Comparison of ENCODE assay signal across 10 mouse cellular contexts in genomic region chr16:11369642-11370041, GRCm38 (mm10). TPM values are rescaled to one million over a fixed set of nuclear protein-coding genes. Genes with fewer than 3 reads are reported as not detected.
DNase-seq lines count a peak whose midpoint lies in the region; ATAC-seq and TF ChIP-seq lines count a peak whose summit lies in the region.
"Had no signal": no experiment of that assay in that cellular context is flagged by ENCODE, and none has a peak within 500 bp of the region (broad histone marks: within the 10 kb centered on the region; RNA-seq: fewer than 3 reads in every experiment).

No protein-coding gene starts in this region.

- no peaks in the 10 kb centered on the region for H3K27me3 ChIP-seq in embryonic facial prominence, embryonic 13.5 days
- H3K27me3 ChIP-seq in embryonic facial prominence, embryonic 10.5 days (replicated peaks; ENCODE audit: low read depth, poor library complexity, severe bottlenecking) = no peaks in the 10 kb centered on the region
- H3K27me3 ChIP-seq in kidney, embryonic 14.5 days (ENCODE audit: control insufficient read depth, insufficient read depth, low read length) = no peaks in the 10 kb centered on the region
- H3K27me3 ChIP-seq in midbrain, embryonic 15.5 days (replicated peaks) = no peaks in the 10 kb centered on the region
- H3K27me3 ChIP-seq: embryonic facial prominence, embryonic 12.5 days; limb, embryonic 12.5 days had no signal

- no peak overlapping the region for H3K4me2 ChIP-seq in embryonic facial prominence, embryonic 13.5 days
- H3K4me2 ChIP-seq in kidney, embryonic 14.5 days (replicated peaks; ENCODE audit: low read depth, low read length) = no peak overlapping the region
- no peak overlapping the region for H3K4me2 ChIP-seq in midbrain, embryonic 15.5 days
- H3K4me2 ChIP-seq: embryonic facial prominence, embryonic 12.5 days; limb, embryonic 12.5 days had no signal

- 12% methylated on average over 1 of the region's 1 CpGs for WGBS in embryonic facial prominence, embryonic 13.5 days
- WGBS in embryonic facial prominence, embryonic 10.5 days = 9% methylated on average over 1 of the region's 1 CpGs
- 21% methylated on average over 1 of the region's 1 CpGs for WGBS in kidney, embryonic 14.5 days
- WGBS in midbrain, embryonic 15.5 days = 4% methylated on average over 1 of the region's 1 CpGs
- 21% methylated on average over 1 of the region's 1 CpGs for WGBS in lung, adult 2 months

- H3K4me1 ChIP-seq in embryonic facial prominence, embryonic 13.5 days = peaks cover 25% of the 10 kb centered on the region
- H3K4me1 ChIP-seq in embryonic facial prominence, embryonic 10.5 days = peaks cover 19% of the 10 kb centered on the region
- H3K4me1 ChIP-seq in kidney, embryonic 14.5 days (ENCODE audit: control insufficient read depth, insufficient read depth, low read length) = peaks cover 6% of the 10 kb centered on the region; the same call in 1 of the 2 replicates
- H3K4me1 ChIP-seq in midbrain, embryonic 15.5 days = peaks cover 23% of the 10 kb centered on the region
- H3K4me1 ChIP-seq in lung, adult 2 months (ENCODE audit: control insufficient read depth, insufficient read depth, low read length) = no peaks in the 10 kb centered on the region

- DNase-seq in embryonic facial prominence, embryonic 10.5 days (ENCODE audit: low spot score) = no peak
- DNase-seq in lung, adult 2 months = no peak
- no peak for DNase-seq in right cerebral cortex, postnatal 25 days

- ATAC-seq in embryonic facial prominence, embryonic 13.5 days (ENCODE audit: insufficient number of reproducible peaks, insufficient read depth, low FRiP score, low TSS enrichment, low read depth) = no peak
- ATAC-seq in common myeloid progenitor, adult 5-6 weeks (replicated peaks; ENCODE audit: low read depth, poor library complexity, severe bottlenecking) = peak; percentile 51
- peak; percentile 34; the same call in 1 of the 2 replicates for ATAC-seq in kidney, embryonic 14.5 days (ENCODE audit: low FRiP score, low TSS enrichment)
- peak; percentile 88 for ATAC-seq in midbrain, embryonic 15.5 days (replicated peaks)
- no peak for ATAC-seq in erythroid progenitor cell, adult 5-6 weeks (replicated peaks; ENCODE audit: low FRiP score, poor library complexity, severe bottlenecking)

- no peak overlapping the region for H3K9ac ChIP-seq in embryonic facial prominence, embryonic 13.5 days
- no peak overlapping the region for H3K9ac ChIP-seq in kidney, embryonic 14.5 days (ENCODE audit: low read depth, low read length)
- H3K9ac ChIP-seq in midbrain, embryonic 15.5 days = no peak overlapping the region
- H3K9ac ChIP-seq: embryonic facial prominence, embryonic 12.5 days; limb, embryonic 12.5 days had no signal

- TF ChIP-seq POLR2A in lung, adult 2 months (IDR thresholded peaks at IDR 0.05; ENCODE audit: borderline replicate concordance, extremely low read depth, low read depth, low read length) = no peak

- H3K36me3 ChIP-seq in embryonic facial prominence, embryonic 13.5 days = no peaks in the 10 kb centered on the region
- no peaks in the 10 kb centered on the region for H3K36me3 ChIP-seq in embryonic facial prominence, embryonic 10.5 days (replicated peaks)
- peaks cover 2% of the 10 kb centered on the region; the same call in 1 of the 2 replicates for H3K36me3 ChIP-seq in kidney, embryonic 14.5 days (ENCODE audit: control insufficient read depth, insufficient read depth, low read length)
- no peaks in the 10 kb centered on the region for H3K36me3 ChIP-seq in midbrain, embryonic 15.5 days (replicated peaks)
- H3K36me3 ChIP-seq: embryonic facial prominence, embryonic 12.5 days had no signal

- H3K9me3 ChIP-seq in embryonic facial prominence, embryonic 13.5 days = no peaks in the 10 kb centered on the region
- H3K9me3 ChIP-seq in embryonic facial prominence, embryonic 10.5 days = no peaks in the 10 kb centered on the region
- no peaks in the 10 kb centered on the region for H3K9me3 ChIP-seq in kidney, embryonic 14.5 days (ENCODE audit: control insufficient read depth, low read length)
- H3K9me3 ChIP-seq in midbrain, embryonic 15.5 days = no peaks in the 10 kb centered on the region
- H3K9me3 ChIP-seq: embryonic facial prominence, embryonic 12.5 days; limb, embryonic 12.5 days had no signal

- H3K4me3 ChIP-seq in embryonic facial prominence, embryonic 13.5 days = no peak overlapping the region
- H3K4me3 ChIP-seq in embryonic facial prominence, embryonic 10.5 days = no peak overlapping the region
- H3K4me3 ChIP-seq in kidney, embryonic 14.5 days (ENCODE audit: low read length) = no peak overlapping the region
- no peak overlapping the region for H3K4me3 ChIP-seq in midbrain, embryonic 15.5 days
- no peak overlapping the region for H3K4me3 ChIP-seq in lung, adult 2 months (replicated peaks; ENCODE audit: extremely low read depth, low read depth, low read length)
- H3K4me3 ChIP-seq: embryonic facial prominence, embryonic 12.5 days; limb, embryonic 12.5 days had no signal

- peak overlapping the region; percentile 60; the same call in 1 of the 2 replicates for H3K27ac ChIP-seq in embryonic facial prominence, embryonic 13.5 days
- H3K27ac ChIP-seq in embryonic facial prominence, embryonic 10.5 days (replicated peaks) = no peak overlapping the region
- 0 out of 2 replicates have a peak overlapping the region, but pooled peaks have one; percentile 47 for H3K27ac ChIP-seq in kidney, embryonic 14.5 days (ENCODE audit: low read depth, low read length)
- peak overlapping the region; percentile 21; the same call in 1 of the 2 replicates for H3K27ac ChIP-seq in midbrain, embryonic 15.5 days
- H3K27ac ChIP-seq: embryonic facial prominence, embryonic 12.5 days; limb, embryonic 12.5 days had no signal

- no peak for TF ChIP-seq CTCF in lung, adult 2 months (IDR thresholded peaks at IDR 0.05; ENCODE audit: insufficient read depth, low read length)

RNA-seq across cellular contexts. Expression of gene Snx29, which starts 46.9 kb away (rescaled TPM):
- polyA plus RNA-seq in embryonic facial prominence, embryonic 13.5 days (2015; fragmentation: Nextera tagmentation; extraction: Ambion mirVana) = 18.1 and 19.2 TPM in 2 replicates
- polyA plus RNA-seq in embryonic facial prominence, embryonic 10.5 days (2016; fragmentation: Nextera tagmentation; extraction: Ambion mirVana) = 10.7 and 12.1 TPM in 2 replicates
- total RNA-seq in common myeloid progenitor, adult 5-6 weeks (2017) = 11.8 and 16.1 TPM in 2 replicates
- 8.6 and 17.7 TPM in 2 replicates for polyA plus RNA-seq in kidney, embryonic 14.5 days (2014; fragmentation: Nextera tagmentation; extraction: Ambion mirVana)
- polyA plus RNA-seq in midbrain, embryonic 15.5 days (2015; fragmentation: Nextera tagmentation; extraction: Ambion mirVana) = 20.4 and 22.7 TPM in 2 replicates
- 8.5 and 10.6 TPM in 2 replicates for polyA plus RNA-seq in lung, adult 2 months (2012; rRNA removed)
- total RNA-seq in erythroid progenitor cell, adult 5-6 weeks (2015; ENCODE audit: low replicate concordance) = 8.4 and 16.2 TPM in 2 replicates
- 7.3 and 13.6 TPM in 2 replicates for total RNA-seq in erythroid progenitor cell, adult 5-6 weeks (2017; ENCODE audit: low replicate concordance)

RNA-seq across cellular contexts. Expression of gene Tnfrsf17, which starts 56.0 kb away (rescaled TPM):
- 0.35 TPM in 1 of 2 replicates, not detected in the other for polyA plus RNA-seq in embryonic facial prominence, embryonic 13.5 days (2015; fragmentation: Nextera tagmentation; extraction: Ambion mirVana)
- polyA plus RNA-seq in embryonic facial prominence, embryonic 10.5 days (2016; fragmentation: Nextera tagmentation; extraction: Ambion mirVana) = not detected in 2 replicates
- total RNA-seq in common myeloid progenitor, adult 5-6 weeks (2017) = not detected in 2 replicates
- not detected in 2 replicates for polyA plus RNA-seq in kidney, embryonic 14.5 days (2014; fragmentation: Nextera tagmentation; extraction: Ambion mirVana)
- polyA plus RNA-seq in midbrain, embryonic 15.5 days (2015; fragmentation: Nextera tagmentation; extraction: Ambion mirVana) = 0.22 and 0.36 TPM in 2 replicates
- 0.36 and 0.41 TPM in 2 replicates for polyA plus RNA-seq in lung, adult 2 months (2012; rRNA removed)
- total RNA-seq in erythroid progenitor cell, adult 5-6 weeks (2015; ENCODE audit: low replicate concordance) = not detected in 2 replicates
- total RNA-seq in erythroid progenitor cell, adult 5-6 weeks (2017; ENCODE audit: low replicate concordance) = not detected in 2 replicates
- polyA plus RNA-seq: embryonic facial prominence, embryonic 12.5 days; limb, embryonic 12.5 days had no signal

Comparison
In these comparisons a context has a peak if more than half of its experiments do, and no peak if none do; other contexts are left out.
1. ATAC-seq: peak in common myeloid progenitor, adult 5-6 weeks (single experiment), kidney, embryonic 14.5 days (single experiment) and midbrain, embryonic 15.5 days (single experiment); none in embryonic facial prominence, embryonic 13.5 days (single experiment) and erythroid progenitor cell, adult 5-6 weeks (single experiment).